Mouse (Mus musculus) liver, adult 2 months (tissue): ENCODE measurements around the gene Helz2.

ENCODE experiments used
- CTCF ChIP-seq: fragments of 200-500 bp; IDR thresholded peaks from 2 replicates; pipeline ENCODE4 v1.5.1; 2011; ENCODE audit warnings: low read depth, low read length, control low read depth
- POLR2A ChIP-seq: fragments of 200-500 bp; IDR thresholded peaks from 2 replicates; pipeline ENCODE4 v1.6.1; 2011; ENCODE audit warnings: low read length, control low read depth; ENCODE audit not compliant: insufficient read depth; ENCODE audit errors: extremely low read depth

- TF ChIP-seq CTCF (no peak), POLR2A (no peak)
These were observed 40.2 kb downstream of the Helz2 start for GRCm38 (mm10) chr2:181201606-181202005.
